Mouse (Mus musculus) embryonic fibroblast, embryonic 13.5 days (primary cell): ENCODE results near the gene Tfpt. TPM values are rescaled to one million over a fixed set of nuclear protein-coding genes. Genes with fewer than 3 reads are reported as not detected.

Experiments
- H3K27ac ChIP-seq: 2 replicates; pipeline ENCODE4 v1.5.1; 2012; ENCODE audit warnings: low read length, control low read depth, inconsistent platforms; ENCODE audit not compliant: insufficient read depth
- H3K4me1 ChIP-seq: 2 replicates; pipeline ENCODE4 v1.6.1; 2011; ENCODE audit warnings: low read length; ENCODE audit not compliant: control insufficient read depth, insufficient read depth
- H3K4me3 ChIP-seq: 2 replicates; pipeline ENCODE4 v1.5.1; 2011; ENCODE audit warnings: mild to moderate bottlenecking, control low read depth, low read length; ENCODE audit not compliant: insufficient read depth
- CTCF ChIP-seq: IDR thresholded peaks from 2 replicates; pipeline ENCODE4 v1.5.1; 2011; ENCODE audit warnings: mild to moderate bottlenecking, control low read depth, low read length, moderate library complexity, borderline replicate concordance; ENCODE audit not compliant: insufficient read depth
- POLR2A ChIP-seq: IDR thresholded peaks from 2 replicates; pipeline ENCODE4 v1.6.1; 2011; ENCODE audit warnings: low read depth, mild to moderate bottlenecking, control low read depth, low read length, moderate library complexity
- polyA plus RNA-seq: library from polyadenylated mRNA; stranded (reverse); fragments of >200 nt; gene quantifications from 2 replicates; pipeline ENCODE4 v1.2.4, GENCODE M21; 2011; ENCODE audit warnings: low read depth; ENCODE audit not compliant: missing spikeins, insufficient read length

Gene Tfpt
- polyA plus RNA-seq, result 13.7 and 17.3 TPM in 2 replicates

GRCm38 (mm10) chr7:3629543-3630477 lies at the start of gene Tfpt, which contains the start of gene Prpf31:
Gene Tfpt, minus strand, starts transcription at chr7:3629929.
Gene Prpf31, plus strand, starts transcription at chr7:3629985.
- Histone ChIP-seq H3K27ac (peak within 1 kb of the TSS; percentile 38), H3K4me3 (peak within 1 kb of the TSS; percentile 64), H3K4me1 (peaks cover 8% of the 10 kb centered on the region; the same call in 1 of the 2 replicates)
- TF ChIP-seq POLR2A (peak; percentile 65), CTCF (no peak)

- no peak for TF ChIP-seq CTCF
- Histone ChIP-seq H3K27ac (no peak within 1 kb of the TSS), H3K4me1 (no peaks in the 10 kb centered on the region), H3K4me3 (no peak within 1 kb of the TSS)
These were observed 47.6 kb upstream of the Tfpt start, which contains the start of gene Tmc4 for GRCm38 (mm10) chr7:3677342-3677741. Gene Tmc4, minus strand, starts transcription at chr7:3677553.

GRCm38 (mm10) chr7:3676371-3676770 lies 46.6 kb upstream of the Tfpt start:
- Histone ChIP-seq H3K4me3 (no peak overlapping the region), H3K4me1 (no peaks in the 10 kb centered on the region)
- TF ChIP-seq CTCF, result no peak
- TF ChIP-seq POLR2A, result no peak

GRCm38 (mm10) chr7:3675228-3675548 lies 45.5 kb upstream of the Tfpt start:
- Histone ChIP-seq H3K4me3 (no peak overlapping the region), H3K4me1 (no peaks in the 10 kb centered on the region), H3K27ac (no peak overlapping the region)
- no peak for TF ChIP-seq POLR2A
- no peak for TF ChIP-seq CTCF

More at GRCm38 (mm10) chr7:3676371-3676770, 46.6 kb upstream of the Tfpt start:
- H3K27ac ChIP-seq, result no peak overlapping the region

GRCm38 (mm10) chr7:3674507-3675227 lies 44.9 kb upstream of the Tfpt start:
- TF ChIP-seq POLR2A, result no peak
- peak; percentile 93 for TF ChIP-seq CTCF
- H3K27ac ChIP-seq, result no peak overlapping the region
- H3K4me1 ChIP-seq, result no peaks in the 10 kb centered on the region
- H3K4me3 ChIP-seq, result no peak overlapping the region

- TF ChIP-seq CTCF, result no peak
- 0 out of 2 replicates have a peak, but pooled peaks have one; percentile 8 for TF ChIP-seq POLR2A
- Histone ChIP-seq H3K27ac (no peak overlapping the region), H3K4me1 (peaks cover 2% of the 10 kb centered on the region; the same call in 1 of the 2 replicates), H3K4me3 (no peak overlapping the region)
These were observed 37.2 kb upstream of the Tfpt start for GRCm38 (mm10) chr7:3666921-3667391.

- peak; percentile 93 for TF ChIP-seq POLR2A
- no peak for TF ChIP-seq CTCF
- H3K27ac ChIP-seq, result peak within 1 kb of the TSS; percentile 71
- peaks cover 2% of the 10 kb centered on the region; the same call in 1 of the 2 replicates for H3K4me1 ChIP-seq
- H3K4me3 ChIP-seq, result peak within 1 kb of the TSS; percentile 92
These were observed 35.7 kb upstream of the Tfpt start, which contains the start of gene Leng1 for GRCm38 (mm10) chr7:3665215-3666114. Gene Leng1, minus strand, starts transcription at chr7:3665840.

- H3K4me3 ChIP-seq, result peak overlapping the region; percentile 92
- H3K4me1 ChIP-seq, result peaks cover 2% of the 10 kb centered on the region; the same call in 1 of the 2 replicates
- H3K27ac ChIP-seq, result peak overlapping the region; percentile 51
- TF ChIP-seq CTCF (no peak), POLR2A (no peak)
These were observed 34.9 kb upstream of the Tfpt start for GRCm38 (mm10) chr7:3664524-3665214.

- no peak for TF ChIP-seq POLR2A
- no peak for TF ChIP-seq CTCF
- Histone ChIP-seq H3K4me1 (peaks cover 2% of the 10 kb centered on the region; the same call in 1 of the 2 replicates), H3K4me3 (no peak overlapping the region), H3K27ac (no peak overlapping the region)
These were observed 28.8 kb upstream of the Tfpt start for GRCm38 (mm10) chr7:3658578-3658977.
